Mouse (Mus musculus): Measurements from ENCODE around the gene Arhgap15.
A peak's percentile ranks its signal among the peaks of the same experiment; 100 is the strongest.
"Not testable (repeated sequence)": the region's sequence is repeated elsewhere in the genome, so short reads cannot be mapped to it uniquely, and the experiment has no call there.

The Arhgap15 gene

GRCm38 (mm10) chr2:43748287-43748983, at the start of gene Arhgap15:
Arhgap15 (plus strand) TSS chr2:43748824.
- no peak for DNase-seq (ENCODE audit: low spot score)

GRCm38 (mm10) chr2:43712611-43713138, 35.9 kb upstream of the Arhgap15 start:
- no peak for DNase-seq (ENCODE audit: low spot score)

DNA sequence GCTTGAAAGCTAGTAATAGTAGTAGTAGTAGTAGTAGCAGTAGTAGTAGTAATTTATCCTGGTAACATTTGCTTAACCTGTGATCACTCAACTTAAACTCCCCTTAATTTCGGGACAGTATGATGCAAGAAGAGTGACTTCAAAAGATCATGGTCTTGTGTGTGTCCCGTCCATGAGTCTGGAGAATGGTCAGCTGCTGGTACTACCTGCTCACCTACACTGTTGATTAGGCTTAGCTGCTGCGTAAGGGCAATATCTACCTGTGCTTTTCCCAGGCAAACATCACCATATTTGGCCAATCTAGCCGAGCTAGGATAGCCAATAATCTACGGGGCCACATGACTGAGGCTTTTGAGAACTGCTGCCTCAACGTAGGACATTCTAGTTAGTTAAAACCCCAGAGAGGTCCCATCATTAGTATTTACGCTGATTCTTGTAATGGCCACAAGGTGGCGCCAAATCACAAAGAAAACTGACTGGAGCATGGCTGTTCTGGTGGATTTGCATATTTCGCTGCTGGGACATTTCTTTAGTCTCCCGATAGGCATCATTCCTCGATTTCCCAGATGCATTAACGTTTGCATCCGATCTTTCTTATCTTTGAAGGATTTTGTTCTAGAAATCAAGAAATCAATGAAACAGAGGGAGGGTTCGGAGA, 26.0 kb upstream of the Arhgap15 start:
- DNase-seq (ENCODE audit: low spot score) = peak; percentile 49

DNA sequence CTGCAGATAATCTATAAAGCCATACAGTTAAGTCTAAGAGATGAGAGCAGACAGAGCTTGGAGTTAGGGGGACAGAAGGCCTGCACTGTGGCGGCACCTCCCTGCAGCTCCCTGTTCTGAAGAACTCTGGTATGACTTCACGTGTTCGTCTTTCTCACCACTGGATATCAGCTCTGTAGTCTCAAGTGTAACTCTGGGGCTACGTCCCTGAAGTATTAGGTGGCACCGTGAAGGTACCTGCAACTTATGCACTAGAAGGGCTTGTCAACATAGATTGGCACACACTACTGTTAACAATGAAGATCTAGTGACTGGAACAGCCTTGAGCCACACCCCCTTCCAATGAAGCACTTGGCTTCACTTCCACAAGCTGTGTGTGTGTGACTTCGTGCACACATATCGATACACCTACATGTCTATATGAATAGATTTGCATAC, 25.5 kb upstream of the Arhgap15 start:
- DNase-seq (ENCODE audit: low spot score) = no peak

DNA sequence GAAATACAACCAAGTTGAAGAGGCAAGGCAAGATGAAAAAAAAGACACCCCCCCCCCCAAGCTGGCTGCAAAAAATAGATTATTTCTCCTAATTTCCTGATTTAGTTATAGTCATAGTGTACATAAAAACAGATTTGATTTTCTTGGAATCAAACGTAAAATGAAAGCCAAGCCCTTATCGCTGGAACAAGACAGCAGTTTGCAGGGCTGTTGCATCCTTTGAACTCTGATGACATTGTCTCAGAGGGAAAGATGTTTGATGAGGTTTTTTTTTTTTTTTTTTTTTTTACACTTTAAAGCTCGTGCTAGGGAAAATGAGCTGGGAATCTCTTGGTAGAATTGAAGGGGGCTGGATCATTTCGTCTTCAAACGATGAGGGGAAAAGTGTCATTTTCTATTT, 21.4 kb upstream of the Arhgap15 start:
- no peak for DNase-seq (ENCODE audit: low spot score)

- no peak for DNase-seq (ENCODE audit: low spot score)
These were observed 20.9 kb upstream of the Arhgap15 start for GRCm38 (mm10) chr2:43727693-43728092.

GRCm38 (mm10) chr2:43728831-43729230, 19.8 kb upstream of the Arhgap15 start:
- DNase-seq (ENCODE audit: low spot score) = no peak

DNA sequence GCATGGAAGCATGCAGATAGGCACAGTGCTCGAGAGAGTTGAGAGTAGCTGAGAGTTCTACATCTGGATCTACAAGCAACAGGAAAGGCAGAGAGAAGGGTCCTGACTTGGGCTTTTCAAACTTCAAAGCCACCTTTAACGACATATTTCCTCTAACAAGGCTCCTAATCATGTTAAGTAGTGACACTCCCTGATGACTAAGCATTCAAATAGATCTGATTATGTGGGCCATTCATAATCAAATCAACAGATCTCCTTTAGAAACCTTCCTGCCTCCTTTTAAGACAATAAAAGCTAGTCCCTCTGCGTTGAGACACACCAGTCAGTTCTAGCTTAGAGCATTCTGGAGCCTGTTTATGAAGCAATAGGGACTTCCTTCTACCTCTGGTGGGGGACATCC, 16.2 kb upstream of the Arhgap15 start:
- DNase-seq (ENCODE audit: low spot score) = no peak

DNA sequence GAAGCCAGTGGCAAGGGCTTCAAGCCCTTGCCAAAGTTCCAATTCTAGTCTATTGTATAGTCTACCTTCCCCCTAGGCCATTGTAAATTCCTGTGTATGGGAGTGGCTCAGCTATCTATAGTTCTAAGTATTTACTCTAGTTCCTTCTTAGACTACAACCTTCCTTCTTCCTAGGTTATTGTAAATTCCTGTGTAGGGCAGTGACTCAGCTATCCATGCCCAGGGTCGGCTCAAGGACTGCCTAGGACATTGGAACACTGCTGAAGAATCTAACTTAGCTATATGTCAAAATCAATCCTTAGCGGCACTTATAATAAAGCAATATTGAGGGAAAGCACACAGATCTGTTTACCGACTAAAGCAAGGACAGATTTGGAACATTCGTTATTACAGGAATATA, 13.6 kb upstream of the Arhgap15 start:
- DNase-seq (ENCODE audit: low spot score) = not testable (repeated sequence)

DNA sequence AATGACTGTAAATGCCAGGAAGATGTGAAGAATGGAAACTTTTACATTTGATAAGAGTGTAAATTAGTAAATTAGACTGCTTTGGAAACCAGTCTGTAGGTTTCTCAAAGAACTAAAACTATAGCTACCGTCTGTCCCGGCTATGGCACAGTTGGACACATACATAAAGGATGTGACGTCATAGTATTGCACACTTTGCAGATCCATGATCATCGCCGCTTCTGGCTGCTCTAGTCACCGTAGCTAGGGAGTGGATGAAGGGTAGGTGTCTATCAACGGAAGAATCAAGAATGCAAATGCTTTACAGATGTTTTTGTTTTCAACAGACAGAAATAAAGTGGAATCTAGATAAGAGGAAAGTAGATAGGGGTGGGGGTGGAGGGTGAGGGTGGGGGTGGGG, 11.1 kb upstream of the Arhgap15 start:
- DNase-seq (ENCODE audit: low spot score) = no peak

DNA sequence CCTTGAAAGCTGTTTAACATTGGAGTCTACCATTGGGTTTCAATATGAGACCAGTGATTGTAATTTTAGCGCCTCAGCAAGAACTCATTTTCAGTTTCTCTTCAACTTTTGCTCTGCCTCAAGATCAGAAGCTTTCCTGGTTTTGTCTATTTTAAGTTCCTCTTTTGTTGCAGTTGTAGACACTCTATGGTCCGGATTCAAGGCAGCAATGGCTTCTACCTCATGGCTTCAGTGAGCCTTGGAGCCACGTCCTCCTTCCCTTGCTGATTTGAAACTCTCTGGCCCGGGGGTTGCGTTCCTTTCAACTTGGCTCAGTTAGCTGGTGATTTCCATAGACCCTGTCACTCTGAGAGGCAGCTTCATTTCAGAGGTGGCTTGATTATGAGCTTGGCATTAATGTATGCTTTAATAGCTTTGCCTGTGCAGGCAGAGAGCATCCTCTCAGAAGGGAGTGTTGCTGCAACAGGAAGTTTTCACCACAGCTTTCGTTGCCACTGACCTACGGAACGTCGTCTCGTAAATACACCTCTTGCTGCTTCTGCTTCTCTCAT, 10.0 kb upstream of the Arhgap15 start:
- no peak for DNase-seq (ENCODE audit: low spot score)

DNA sequence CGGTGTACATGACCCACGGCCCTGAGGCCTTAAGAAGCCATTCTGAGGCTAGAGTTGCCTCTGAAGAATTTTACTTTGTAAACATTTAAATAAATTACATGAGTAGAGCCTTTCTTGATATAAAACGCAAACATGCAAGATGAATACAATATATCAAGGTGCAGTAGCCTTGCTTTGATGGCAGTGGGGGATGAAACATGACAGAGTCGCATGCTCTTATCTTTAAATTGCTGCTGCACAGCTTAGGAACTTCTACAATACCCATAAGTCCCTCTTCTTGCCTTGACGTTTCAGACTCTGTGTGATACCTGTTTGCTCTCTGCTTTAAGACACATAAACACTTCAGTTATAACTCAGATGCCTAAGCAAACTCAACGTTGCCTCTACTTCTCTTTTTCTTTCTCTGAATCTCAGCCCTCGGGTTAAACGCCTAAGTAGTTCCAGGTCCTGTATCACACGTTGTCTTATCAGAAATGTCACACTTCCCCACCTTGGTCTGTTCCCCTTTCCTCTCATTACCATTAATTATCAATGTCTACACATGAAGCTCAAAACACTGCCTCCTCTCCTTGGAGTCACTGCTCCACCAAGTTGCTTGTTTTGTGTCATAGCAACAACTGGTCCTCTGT, 9.3 kb upstream of the Arhgap15 start:
- no peak for DNase-seq (ENCODE audit: low spot score)

DNA sequence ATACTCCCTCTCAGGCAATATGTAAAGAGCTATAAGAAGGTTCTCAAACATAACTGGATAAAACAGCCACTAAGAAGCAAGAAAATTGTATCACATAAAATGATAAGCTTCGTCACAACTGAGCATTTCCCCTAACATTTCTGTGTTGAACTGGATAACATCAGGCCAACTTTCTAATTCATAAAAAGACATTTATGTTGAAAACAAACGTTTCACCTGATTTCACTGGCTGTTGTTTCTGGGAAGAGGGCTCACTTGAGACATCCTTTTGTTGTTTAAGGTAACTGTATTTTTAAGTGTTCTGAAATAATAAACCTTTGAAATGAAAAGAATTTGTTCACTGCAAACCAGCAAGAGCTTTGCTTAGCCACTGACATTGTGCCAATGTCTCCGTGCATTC, 697 bp downstream of the Arhgap15 start:
- DNase-seq (ENCODE audit: low spot score) = no peak

DNA sequence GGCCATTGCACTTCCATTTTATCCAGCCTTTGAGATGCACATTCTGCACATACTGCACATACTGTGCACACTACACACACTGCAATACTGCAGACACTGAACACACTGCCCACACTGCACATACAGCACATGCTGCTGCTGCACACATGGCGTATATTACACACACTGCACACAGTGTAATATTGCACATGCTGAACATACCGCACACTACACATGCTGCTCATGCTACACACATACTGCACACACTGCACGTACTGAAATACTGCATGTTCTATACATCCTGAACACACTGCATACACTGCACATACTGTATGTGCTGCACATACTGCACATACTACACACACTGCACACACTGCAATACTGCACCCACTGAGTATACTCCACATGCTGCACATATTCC, 7.3 kb downstream of the Arhgap15 start:
- no peak for DNase-seq (ENCODE audit: low spot score)

GRCm38 (mm10) chr2:43756626-43757025, 8.0 kb downstream of the Arhgap15 start:
- DNase-seq (ENCODE audit: low spot score) = no peak

GRCm38 (mm10) chr2:43761735-43762134, 13.1 kb downstream of the Arhgap15 start:
- no peak for DNase-seq (ENCODE audit: low spot score)

DNA sequence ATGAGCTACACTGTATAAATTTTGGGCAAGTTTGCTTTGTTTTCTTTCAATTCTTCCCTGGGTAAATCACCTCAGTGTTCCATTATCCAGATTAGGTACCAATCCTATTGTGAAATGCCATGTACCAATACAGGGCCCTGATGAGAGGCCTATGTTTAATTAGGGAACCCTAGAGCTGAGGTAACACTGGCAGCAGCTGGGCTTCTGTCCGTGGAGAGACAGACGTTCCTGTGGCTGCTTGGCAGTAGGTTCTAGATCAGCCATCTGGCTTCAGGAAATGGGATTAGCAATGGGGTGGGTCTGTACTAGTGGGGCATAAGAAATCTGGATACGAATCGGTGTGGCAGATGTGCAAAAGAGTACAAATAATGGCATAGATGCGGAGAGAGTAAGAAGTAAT, 14.7 kb downstream of the Arhgap15 start:
- no peak for DNase-seq (ENCODE audit: low spot score)

- no peak for DNase-seq (ENCODE audit: low spot score)
These were observed 15.8 kb downstream of the Arhgap15 start for GRCm38 (mm10) chr2:43764456-43764855.

DNA sequence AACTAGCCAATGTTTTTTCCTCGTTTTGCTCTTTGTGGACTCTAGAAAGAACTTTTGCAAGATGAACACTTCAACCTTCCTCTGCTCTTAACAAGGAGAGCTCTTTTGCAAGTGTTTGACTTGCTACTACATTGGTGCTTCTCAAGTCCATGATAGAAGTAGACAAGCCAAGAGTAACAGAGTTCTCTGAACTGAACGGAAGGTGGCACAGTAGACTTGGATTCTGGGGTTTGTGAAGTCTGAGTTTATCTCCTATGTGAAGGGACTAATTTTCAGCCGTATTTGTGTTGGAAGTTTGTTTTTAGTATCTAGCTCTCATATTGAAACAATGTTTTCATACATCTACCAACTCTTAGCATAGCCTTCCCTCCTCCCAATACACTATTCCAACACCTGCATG, 17.6 kb downstream of the Arhgap15 start:
- no peak for DNase-seq (ENCODE audit: low spot score)

- DNase-seq (ENCODE audit: low spot score) = no peak
These were observed 21.4 kb downstream of the Arhgap15 start for GRCm38 (mm10) chr2:43769850-43770570.

- no peak for DNase-seq (ENCODE audit: low spot score)
These were observed 24.0 kb downstream of the Arhgap15 start for GRCm38 (mm10) chr2:43772640-43773039.

GRCm38 (mm10) chr2:43782157-43782556, 33.5 kb downstream of the Arhgap15 start:
- no peak for DNase-seq (ENCODE audit: low spot score)
